Mouse (Mus musculus) left cerebral cortex, adult 11 months (tissue): ENCODE data around the gene B4galnt4.

Experiments
- DNase-seq: peaks from one replicate; pipeline ENCODE4 v3.0.0; 2022; ENCODE audit warnings: low spot score

Gene B4galnt4

DNA sequence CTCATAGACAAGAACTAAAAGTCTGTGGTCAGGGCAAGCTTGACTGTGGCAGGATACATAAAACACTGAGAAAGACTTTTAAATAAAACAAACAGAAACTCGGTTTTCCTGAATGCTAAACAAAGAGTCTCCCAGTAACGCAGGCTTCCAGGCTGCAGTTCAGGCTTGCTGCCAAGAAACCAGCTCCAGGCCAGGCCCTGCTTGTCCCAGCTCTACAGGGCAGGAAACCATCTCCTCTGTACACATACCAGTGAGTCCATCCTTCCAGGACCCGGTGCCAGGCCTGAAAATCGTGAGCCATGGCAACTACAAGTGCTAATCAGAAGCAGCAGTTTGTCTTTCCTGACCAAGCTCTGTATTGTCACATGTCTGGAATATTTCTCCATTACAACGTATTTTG, 19.2 kb upstream of the B4galnt4 start:
- no peak for DNase-seq

DNA sequence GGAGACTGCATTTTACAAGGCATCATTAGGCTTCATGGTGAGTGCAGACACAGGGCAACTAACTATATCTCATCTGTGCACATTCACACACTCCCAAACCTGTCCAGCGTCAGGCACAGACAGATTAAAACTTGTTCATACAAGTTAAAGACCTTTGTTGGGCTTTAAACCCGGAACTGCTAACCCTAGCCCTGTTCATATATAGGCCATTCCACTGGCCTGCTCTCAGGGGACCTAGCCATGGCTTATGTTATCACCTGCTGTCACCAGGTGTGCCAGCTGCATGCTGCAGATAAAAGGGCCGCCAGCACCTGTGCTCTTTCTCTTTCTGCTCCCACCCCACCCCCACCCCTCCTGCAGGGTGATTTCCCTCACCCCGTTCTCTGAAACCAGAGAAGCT, 18.4 kb upstream of the B4galnt4 start:
- no peak for DNase-seq

DNA sequence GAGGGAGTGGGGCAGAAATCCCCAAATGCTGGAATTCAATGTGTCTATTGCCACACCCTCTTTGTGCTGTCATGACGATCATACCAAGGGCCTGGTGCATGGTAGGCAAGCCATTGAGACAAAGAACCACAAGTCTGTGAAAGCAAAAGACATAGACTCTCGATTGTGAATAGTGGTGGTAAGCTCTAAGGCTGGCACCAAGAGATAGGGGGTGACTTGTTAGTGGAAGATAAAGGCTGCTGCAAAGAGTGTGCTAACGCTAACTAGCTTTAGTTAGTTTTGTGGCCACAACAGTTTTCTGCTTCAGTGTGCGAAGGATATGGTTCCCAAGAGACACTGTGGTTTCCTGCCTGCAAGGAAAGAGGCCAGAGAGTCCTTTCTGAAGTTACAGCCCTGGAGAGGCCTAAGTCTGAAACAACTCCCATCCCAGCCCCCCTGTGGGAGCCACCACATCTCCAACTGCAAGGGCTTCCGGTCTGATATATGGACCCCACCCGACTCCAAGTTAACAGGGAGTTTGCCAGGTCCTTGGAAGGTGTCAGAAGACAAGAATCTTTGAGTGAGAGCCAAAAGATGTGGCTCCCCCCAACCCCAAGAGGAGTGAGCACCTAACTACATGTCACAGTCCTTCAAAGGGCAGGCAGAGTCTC, 13.8 kb upstream of the B4galnt4 start:
- no peak for DNase-seq

DNA sequence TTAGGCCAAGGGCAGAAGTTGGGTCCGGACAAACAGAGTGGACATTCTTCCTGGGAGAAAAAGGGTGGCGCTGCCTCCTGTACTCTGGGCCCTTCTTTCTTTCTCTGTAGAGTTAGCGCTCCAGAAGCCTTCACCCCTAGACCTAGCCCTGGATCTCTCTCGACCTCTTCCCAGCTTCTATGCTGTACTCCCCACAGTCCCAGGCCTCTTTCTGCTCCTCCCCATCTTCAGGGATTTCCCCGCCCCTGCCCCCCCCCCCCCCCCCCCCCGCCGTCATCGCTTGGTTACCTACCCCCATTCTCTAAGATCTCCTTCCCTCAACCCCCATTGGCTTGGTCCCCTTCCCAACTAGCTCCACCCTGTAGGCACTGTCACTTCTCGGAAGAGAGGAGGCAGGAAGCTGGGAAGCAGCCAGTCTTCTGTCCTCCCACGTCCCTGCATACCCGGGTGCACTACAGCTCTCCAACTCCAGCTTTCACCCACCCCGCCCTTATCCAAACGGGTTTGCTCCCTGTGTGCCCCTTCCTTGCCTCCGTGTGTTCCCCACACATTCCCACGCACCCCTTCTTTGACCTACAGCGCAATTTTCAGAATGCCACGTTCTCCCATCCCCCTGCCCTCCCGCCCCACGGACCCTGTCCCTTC, 13.2 kb upstream of the B4galnt4 start:
- peak; percentile 71 for DNase-seq

DNA sequence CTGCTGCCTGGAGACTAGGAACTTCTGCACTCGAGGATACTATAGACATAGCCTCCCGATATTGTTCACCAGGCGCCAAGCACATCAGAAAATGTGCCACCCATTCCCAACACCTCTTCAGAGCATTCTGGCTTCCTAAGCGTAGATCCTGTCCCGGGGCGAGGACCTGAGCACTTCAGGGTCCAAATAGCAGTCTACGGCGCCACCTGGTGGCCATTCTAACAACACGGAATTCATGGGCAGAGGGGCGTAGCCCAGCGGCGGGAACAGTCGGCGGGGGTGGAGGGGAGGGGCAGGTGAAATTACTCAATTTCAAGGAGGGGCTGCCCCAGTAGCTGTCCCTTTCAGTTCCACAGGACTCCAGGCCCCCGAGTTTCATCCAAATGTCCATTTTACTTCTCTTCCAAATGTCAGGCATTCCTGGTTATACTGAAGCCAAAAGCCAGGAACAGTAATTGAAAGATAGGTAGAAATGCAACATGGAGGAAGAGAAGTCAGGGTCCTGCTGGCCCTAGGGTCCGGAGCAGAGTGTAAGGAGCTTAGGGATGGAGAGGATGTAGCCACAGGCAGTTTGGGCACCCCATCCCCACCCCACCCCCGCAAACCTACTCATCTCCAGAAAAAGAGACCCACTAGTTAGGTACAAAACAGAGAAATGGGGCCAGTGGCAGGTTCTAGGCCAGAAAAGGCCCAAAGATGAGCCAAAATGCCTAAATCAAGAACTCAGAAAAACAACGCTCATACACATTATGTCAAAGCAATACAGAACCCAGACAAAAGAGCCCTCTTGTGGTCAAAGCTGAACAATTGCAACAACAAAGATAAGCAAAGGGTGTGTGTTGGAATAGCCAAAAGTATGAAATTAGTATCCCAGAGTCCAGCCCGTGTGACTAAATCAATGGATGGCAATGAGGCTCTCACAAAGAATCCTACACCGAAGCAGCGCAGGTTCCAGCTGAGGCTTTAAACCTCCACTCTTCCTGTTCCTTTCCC, 12.4 kb upstream of the B4galnt4 start:
- DNase-seq, result peak; percentile 81

GRCm38 (mm10) chr7:141049326-141049725, 11.6 kb upstream of the B4galnt4 start:
- DNase-seq, result no peak

DNA sequence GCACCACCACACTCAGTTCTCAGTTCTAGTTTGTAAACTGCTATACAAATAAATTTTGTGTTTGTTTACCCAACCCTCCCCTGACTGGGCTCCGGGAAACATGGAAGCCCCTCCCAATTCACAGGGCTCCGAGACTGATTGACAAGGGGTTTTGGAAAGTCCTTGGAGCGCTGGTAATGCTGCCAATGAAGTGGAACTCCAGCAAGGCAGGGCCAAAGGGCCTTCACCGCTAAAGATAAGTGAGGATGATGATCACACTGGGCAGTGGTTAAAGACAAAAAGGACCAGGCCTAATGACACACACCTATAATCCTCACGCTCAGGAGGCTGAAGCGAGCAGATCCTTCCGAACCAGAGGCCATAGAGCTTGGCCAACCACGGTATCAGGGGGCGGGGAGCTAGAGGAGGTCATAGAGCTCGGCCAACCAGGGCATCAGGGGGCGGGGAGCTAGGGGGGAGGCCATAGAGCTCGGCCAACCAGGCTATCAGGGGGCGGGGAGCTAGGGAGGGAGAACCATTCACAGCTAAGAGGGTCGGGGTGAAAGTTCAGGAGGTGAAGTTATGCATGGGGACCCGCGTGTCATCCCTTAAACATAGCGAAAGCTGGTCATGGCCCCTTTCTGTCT, 9.7 kb upstream of the B4galnt4 start:
- no peak for DNase-seq

DNA sequence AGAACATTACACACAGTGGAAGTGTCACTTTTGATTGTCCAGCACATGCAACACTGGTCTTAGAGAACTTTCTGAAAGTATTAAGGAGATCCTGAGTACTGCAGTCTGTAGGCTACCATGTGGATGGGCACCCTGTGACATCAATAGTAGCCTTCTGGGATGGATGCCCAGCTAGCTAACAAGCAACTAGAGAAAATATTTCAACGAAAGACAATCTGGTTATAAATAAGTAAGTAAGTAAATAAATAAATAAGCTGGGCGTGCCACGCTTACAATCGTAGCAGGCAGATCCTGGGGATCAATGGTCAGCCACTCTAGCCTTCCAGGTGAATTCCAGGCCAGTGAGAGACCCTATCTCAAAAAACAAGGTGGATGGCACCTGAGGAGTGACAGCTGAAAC, 8.9 kb upstream of the B4galnt4 start:
- DNase-seq, result no peak

DNA sequence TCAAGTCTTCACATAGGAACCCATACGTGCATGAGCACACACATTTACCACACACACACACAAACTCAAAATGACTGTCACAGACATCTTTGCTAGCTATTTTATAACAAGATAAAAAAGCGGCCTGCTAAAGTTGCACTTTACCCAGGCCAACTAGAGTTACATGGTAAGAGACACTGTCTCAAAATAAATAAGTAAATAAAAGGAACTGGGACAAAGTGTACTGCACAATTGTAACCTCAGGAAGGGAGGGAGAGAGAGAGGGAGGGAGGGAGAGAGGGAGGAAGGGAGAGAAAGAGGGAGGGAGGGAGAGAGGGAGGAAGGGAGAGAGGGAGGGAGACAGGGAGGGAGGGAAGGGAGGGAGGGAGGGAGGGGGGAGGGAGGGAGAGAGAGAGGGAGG, 8.5 kb upstream of the B4galnt4 start:
- DNase-seq, result no peak

- no peak for DNase-seq
Measured at GRCm38 (mm10) chr7:141055785-141056184, 5.1 kb upstream of the B4galnt4 start.

GRCm38 (mm10) chr7:141056976-141057375, 3.9 kb upstream of the B4galnt4 start:
- no peak for DNase-seq

GRCm38 (mm10) chr7:141057541-141057940, 3.4 kb upstream of the B4galnt4 start:
- no peak for DNase-seq

DNA sequence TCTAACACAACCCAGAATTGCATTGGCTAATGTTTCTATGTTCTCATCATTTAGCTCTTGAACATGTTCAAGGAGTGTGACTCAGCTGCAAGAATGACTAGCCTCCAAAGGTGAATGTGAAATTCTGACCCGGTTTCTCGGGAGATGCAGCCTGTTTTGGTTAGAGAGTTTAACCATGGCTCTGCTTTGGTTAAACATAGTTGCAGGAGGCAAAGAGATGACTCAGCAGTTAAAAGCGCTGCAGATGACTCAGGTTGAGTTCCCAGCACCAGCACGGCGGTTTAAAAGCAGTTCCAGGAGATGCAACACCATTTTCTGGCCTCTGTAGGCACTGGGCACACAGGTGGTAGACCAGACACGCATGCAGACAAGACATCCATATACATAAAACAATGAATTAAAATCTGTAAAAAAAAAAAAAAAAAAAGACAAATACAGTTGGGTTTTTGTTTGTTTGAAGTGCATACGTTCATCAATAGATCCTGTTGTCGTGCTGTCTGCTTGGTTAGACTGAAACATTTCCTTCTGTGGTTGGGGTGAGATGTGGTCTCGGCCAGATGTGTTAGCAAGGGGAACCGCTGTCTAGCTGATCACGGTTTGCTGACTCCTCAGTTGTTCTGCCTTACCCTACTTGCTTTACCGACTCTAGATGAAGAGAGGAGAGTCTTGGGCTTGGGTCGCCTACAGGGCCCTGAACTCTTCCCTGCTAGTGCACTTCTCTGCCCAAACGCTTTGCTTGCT, 2.1 kb upstream of the B4galnt4 start:
- no peak for DNase-seq

- no peak for DNase-seq
Measured at GRCm38 (mm10) chr7:141059929-141060328, 975 bp upstream of the B4galnt4 start.

DNA sequence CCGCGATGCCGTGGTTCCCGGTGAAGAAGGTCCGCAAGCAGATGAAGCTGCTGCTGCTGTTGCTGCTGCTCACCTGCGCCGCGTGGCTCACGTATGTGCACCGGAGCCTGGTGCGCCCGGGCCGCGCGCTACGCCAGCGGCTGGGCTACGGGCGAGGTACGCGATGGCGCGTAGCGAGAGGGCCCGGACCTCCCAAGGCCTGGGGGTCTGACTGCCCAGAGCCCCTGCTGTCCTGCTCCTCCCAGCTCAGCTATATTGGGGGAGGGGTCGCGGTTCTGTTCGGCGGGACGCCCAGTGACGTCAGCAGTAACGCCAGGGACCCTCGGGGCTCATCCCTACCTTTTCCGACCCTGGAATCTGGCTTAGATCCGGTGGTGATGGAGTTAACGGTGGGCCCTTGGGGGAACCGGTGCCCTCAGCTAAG, 377 bp downstream of the B4galnt4 start:
- no peak for DNase-seq

DNA sequence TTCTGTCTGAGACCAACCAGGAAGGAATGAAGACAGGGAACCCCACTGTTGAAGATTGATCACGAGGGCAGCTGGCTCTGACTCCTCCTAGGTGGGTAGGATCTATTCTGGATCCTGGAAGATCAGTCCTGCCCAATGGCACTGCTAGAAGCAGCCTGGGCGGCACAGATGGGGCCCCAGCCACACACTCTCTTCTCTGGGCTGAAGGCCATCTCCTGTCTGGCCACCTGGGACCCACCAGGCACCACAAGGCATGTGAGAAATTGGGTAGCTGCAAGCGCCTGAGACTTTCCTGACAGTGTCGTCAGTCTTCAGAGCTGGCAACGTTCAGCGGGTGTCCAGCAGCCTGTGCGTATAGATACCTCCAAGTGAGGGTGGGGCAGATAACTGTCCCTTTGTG, 1.6 kb downstream of the B4galnt4 start:
- DNase-seq, result no peak

- no peak for DNase-seq
Measured at GRCm38 (mm10) chr7:141063353-141063752, 2.4 kb downstream of the B4galnt4 start.

GRCm38 (mm10) chr7:141064175-141064574, 3.3 kb downstream of the B4galnt4 start:
- no peak for DNase-seq

DNA sequence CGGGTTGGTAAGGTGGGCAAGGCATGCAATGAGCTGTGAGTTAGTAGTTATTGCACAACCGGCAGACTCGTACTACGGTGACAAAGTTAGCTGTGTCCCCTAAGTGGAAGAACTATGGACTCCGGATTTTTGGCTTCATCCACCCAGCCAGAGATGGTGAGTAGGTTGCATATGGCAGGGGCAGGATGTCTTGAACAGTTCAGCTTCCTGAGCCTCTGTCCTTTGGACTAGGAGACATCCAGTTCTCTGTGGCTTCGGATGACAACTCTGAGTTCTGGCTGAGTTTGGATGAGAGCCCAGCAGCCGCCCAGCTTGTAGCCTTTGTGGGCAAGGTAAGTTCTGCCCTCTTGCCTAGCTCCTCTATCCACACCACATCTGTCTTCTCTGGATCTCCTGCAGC, 3.7 kb downstream of the B4galnt4 start:
- DNase-seq, result no peak

DNA sequence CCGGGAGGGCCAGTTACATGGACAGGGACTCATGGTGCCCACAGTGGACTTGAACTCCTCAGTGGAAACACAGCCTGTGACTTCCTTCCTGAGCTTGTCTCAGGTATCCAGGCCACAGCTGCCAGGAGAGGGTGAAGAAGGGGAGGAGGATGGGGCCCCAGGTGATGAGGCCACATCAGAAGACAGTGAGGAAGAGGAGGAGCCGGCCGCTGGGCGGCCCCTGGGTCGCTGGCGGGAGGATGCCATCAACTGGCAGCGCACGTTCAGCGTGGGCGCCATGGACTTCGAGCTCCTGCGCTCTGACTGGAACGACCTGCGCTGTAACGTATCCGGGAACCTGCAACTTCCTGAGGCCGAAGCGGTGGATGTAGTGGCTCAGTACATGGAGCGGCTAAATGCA, 7.4 kb downstream of the B4galnt4 start:
- no peak for DNase-seq

GRCm38 (mm10) chr7:141070058-141070862, 9.4 kb downstream of the B4galnt4 start:
- no peak for DNase-seq
